Mouse (Mus musculus) neural tube, embryonic 13.5 days (tissue): ENCODE results near the gene Nts. TPM values are rescaled to one million over a fixed set of nuclear protein-coding genes. Genes with fewer than 3 reads are reported as not detected.
A peak's percentile ranks its signal among the peaks of the same experiment; 100 is the strongest.
"Not testable (repeated sequence)": the region's sequence is repeated elsewhere in the genome, so short reads cannot be mapped to it uniquely, and the experiment has no call there.

Experiments
- ATAC-seq: fragments of 200-750 bp; cut with Nextera tagmentation; 2 replicates; pipeline ENCODE4 v1.8.0; 2017; ENCODE audit warnings: low read depth, mild to moderate bottlenecking, moderate TSS enrichment, moderate library complexity
- H3K27ac ChIP-seq: fragments of 300-500 bp; sonication (generic); replicated peaks from 2 replicates; pipeline ENCODE4 v1.5.1; 2015; ENCODE audit warnings: moderate library complexity, mild to moderate bottlenecking, inconsistent platforms
- H3K27me3 ChIP-seq: fragments of 300-500 bp; sonication (generic); 2 replicates; pipeline ENCODE4 v1.6.1; 2015; ENCODE audit warnings: mild to moderate bottlenecking, inconsistent platforms
- H3K36me3 ChIP-seq: fragments of 300-500 bp; sonication (generic); 2 replicates; pipeline ENCODE4 v1.6.1; 2015; ENCODE audit warnings: mild to moderate bottlenecking, inconsistent platforms
- H3K4me1 ChIP-seq: fragments of 300-500 bp; sonication (generic); replicated peaks from 2 replicates; pipeline ENCODE4 v1.6.1; 2015; ENCODE audit warnings: inconsistent platforms
- H3K4me2 ChIP-seq: fragments of 300-500 bp; sonication (generic); 2 replicates; pipeline ENCODE4 v1.6.1; 2015; ENCODE audit warnings: inconsistent platforms, mild to moderate bottlenecking, moderate library complexity
- H3K4me3 ChIP-seq: fragments of 300-500 bp; sonication (generic); 2 replicates; pipeline ENCODE4 v1.5.1; 2015; ENCODE audit warnings: mild to moderate bottlenecking, inconsistent platforms
- H3K9ac ChIP-seq: fragments of 300-500 bp; sonication (generic); 2 replicates; pipeline ENCODE4 v1.6.1; 2015; ENCODE audit warnings: moderate library complexity, mild to moderate bottlenecking, inconsistent platforms
- H3K9me3 ChIP-seq: fragments of 300-500 bp; sonication (generic); 2 replicates; pipeline ENCODE4 v1.6.1; 2016; ENCODE audit warnings: inconsistent platforms
- WGBS: fragments of 180-500 bp; shearing (Covaris S2); methylation state at CpG from one replicate; pipeline ENCODE4 v1.1.7; 2015; 5-methylcytosine and 5-hydroxymethylcytosine counted together
- polyA plus RNA-seq: library from polyadenylated mRNA; unstranded; fragments of >200 nt; fragmentation: Nextera tagmentation; extraction: Ambion mirVana; gene quantifications from 2 replicates; pipeline ENCODE4 v1.2.1, GENCODE M21; 2015

Nts gene
- polyA plus RNA-seq = 4.3 and 4.4 TPM in 2 replicates

- no peak within 1 kb of the TSS for H3K9ac ChIP-seq
- ATAC-seq = no peak
- no peak within 1 kb of the TSS for H3K27ac ChIP-seq
- H3K4me1 ChIP-seq = no peaks in the 10 kb centered on the region
- no peaks in the 10 kb centered on the region for H3K9me3 ChIP-seq
- H3K27me3 ChIP-seq = no peaks in the 10 kb centered on the region
- H3K36me3 ChIP-seq = no peaks in the 10 kb centered on the region
- WGBS = 33% methylated on average over 3 of the region's 3 CpGs
- H3K4me3 ChIP-seq = no peak within 1 kb of the TSS
- no peak within 1 kb of the TSS for H3K4me2 ChIP-seq
Measured at GRCm38 (mm10) chr10:102490386-102490785, at the start of gene Nts. Gene Nts, minus strand, starts transcription at chr10:102490486.

GRCm38 (mm10) chr10:102527901-102528300 lies 37.6 kb upstream of the Nts start:
- Histone ChIP-seq H3K36me3 (no peaks in the 10 kb centered on the region), H3K27me3 (no peaks in the 10 kb centered on the region), H3K4me3 (no peak overlapping the region), H3K27ac (no peak overlapping the region), H3K9me3 (no peaks in the 10 kb centered on the region), H3K4me2 (no peak overlapping the region), H3K9ac (no peak overlapping the region), H3K4me1 (no peaks in the 10 kb centered on the region)
- ATAC-seq = no peak
- WGBS = 81% methylated on average over 3 of the region's 3 CpGs

GRCm38 (mm10) chr10:102514159-102514558 lies 23.9 kb upstream of the Nts start:
- WGBS = 9% methylated on average over 1 of the region's 1 CpGs
- no peak overlapping the region for H3K27ac ChIP-seq
- H3K4me1 ChIP-seq = no peaks in the 10 kb centered on the region
- H3K27me3 ChIP-seq = no peaks in the 10 kb centered on the region
- H3K9ac ChIP-seq = no peak overlapping the region
- no peaks in the 10 kb centered on the region for H3K36me3 ChIP-seq
- no peak for ATAC-seq
- H3K4me2 ChIP-seq = no peak overlapping the region
- no peaks in the 10 kb centered on the region for H3K9me3 ChIP-seq
- no peak overlapping the region for H3K4me3 ChIP-seq

- no peaks in the 10 kb centered on the region for H3K4me1 ChIP-seq
- H3K27ac ChIP-seq = peak within 1 kb of the TSS; percentile 20; the same call in 1 of the 2 replicates
- no peaks in the 10 kb centered on the region for H3K9me3 ChIP-seq
- H3K4me2 ChIP-seq = no peak within 1 kb of the TSS
- no peaks in the 10 kb centered on the region for H3K27me3 ChIP-seq
- WGBS = 11% methylated on average over 5 of the region's 5 CpGs
- no peak within 1 kb of the TSS for H3K4me3 ChIP-seq
- no peak for ATAC-seq
- H3K9ac ChIP-seq = no peak within 1 kb of the TSS
- H3K36me3 ChIP-seq = no peaks in the 10 kb centered on the region
Measured at GRCm38 (mm10) chr10:102511807-102512461, 21.6 kb upstream of the Nts start, which contains the start of gene Rassf9. Gene Rassf9, plus strand, starts transcription at chr10:102512222.

GRCm38 (mm10) chr10:102511461-102511806 lies 21.1 kb upstream of the Nts start:
- H3K27ac ChIP-seq = no peak overlapping the region
- no peak overlapping the region for H3K4me2 ChIP-seq
- 41% methylated on average over 3 of the region's 3 CpGs for WGBS
- H3K9me3 ChIP-seq = no peaks in the 10 kb centered on the region
- no peaks in the 10 kb centered on the region for H3K27me3 ChIP-seq
- H3K36me3 ChIP-seq = no peaks in the 10 kb centered on the region
- H3K4me3 ChIP-seq = no peak overlapping the region
- no peaks in the 10 kb centered on the region for H3K4me1 ChIP-seq
- ATAC-seq = no peak
- H3K9ac ChIP-seq = no peak overlapping the region

GRCm38 (mm10) chr10:102507386-102507785 lies 17.1 kb upstream of the Nts start:
- no peaks in the 10 kb centered on the region for H3K27me3 ChIP-seq
- no peaks in the 10 kb centered on the region for H3K9me3 ChIP-seq
- WGBS = 68% methylated on average over 4 of the region's 4 CpGs
- H3K9ac ChIP-seq = no peak overlapping the region
- no peak for ATAC-seq
- H3K4me2 ChIP-seq = no peak overlapping the region
- no peak overlapping the region for H3K27ac ChIP-seq
- no peaks in the 10 kb centered on the region for H3K4me1 ChIP-seq
- H3K4me3 ChIP-seq = no peak overlapping the region
- no peaks in the 10 kb centered on the region for H3K36me3 ChIP-seq

- Histone ChIP-seq H3K9ac (no peak overlapping the region), H3K36me3 (no peaks in the 10 kb centered on the region), H3K4me1 (no peaks in the 10 kb centered on the region), H3K27me3 (no peaks in the 10 kb centered on the region), H3K4me2 (no peak overlapping the region), H3K4me3 (no peak overlapping the region), H3K27ac (no peak overlapping the region), H3K9me3 (no peaks in the 10 kb centered on the region)
- ATAC-seq = no peak
- WGBS = 29% methylated on average over 4 of the region's 4 CpGs
Measured at GRCm38 (mm10) chr10:102498754-102499153, 8.5 kb upstream of the Nts start.

- Histone ChIP-seq H3K4me2 (no peak overlapping the region), H3K9ac (no peak overlapping the region), H3K4me1 (no peaks in the 10 kb centered on the region), H3K27ac (no peak overlapping the region), H3K27me3 (no peaks in the 10 kb centered on the region), H3K36me3 (no peaks in the 10 kb centered on the region), H3K4me3 (no peak overlapping the region), H3K9me3 (no peaks in the 10 kb centered on the region)
- no peak for ATAC-seq
- WGBS = 15% methylated on average over 3 of the region's 3 CpGs
Measured at GRCm38 (mm10) chr10:102491792-102492191, 1.5 kb upstream of the Nts start.

GRCm38 (mm10) chr10:102469412-102469811 lies 20.9 kb downstream of the Nts start:
- no peaks in the 10 kb centered on the region for H3K36me3 ChIP-seq
- ATAC-seq = no peak
- H3K9me3 ChIP-seq = no peaks in the 10 kb centered on the region
- H3K27ac ChIP-seq = no peak overlapping the region
- no peak overlapping the region for H3K9ac ChIP-seq
- no peaks in the 10 kb centered on the region for H3K27me3 ChIP-seq
- no peaks in the 10 kb centered on the region for H3K4me1 ChIP-seq
- no peak overlapping the region for H3K4me3 ChIP-seq
- H3K4me2 ChIP-seq = no peak overlapping the region
- 88% methylated on average over 2 of the region's 2 CpGs for WGBS

GRCm38 (mm10) chr10:102451756-102452155 lies 38.5 kb downstream of the Nts start:
- ATAC-seq = no peak
- H3K9ac ChIP-seq = no peak overlapping the region
- no peaks in the 10 kb centered on the region for H3K4me1 ChIP-seq
- no peaks in the 10 kb centered on the region for H3K27me3 ChIP-seq
- H3K9me3 ChIP-seq = no peaks in the 10 kb centered on the region
- no peak overlapping the region for H3K4me2 ChIP-seq
- no peak overlapping the region for H3K27ac ChIP-seq
- H3K4me3 ChIP-seq = no peak overlapping the region
- WGBS = 10% methylated on average over 7 of the region's 7 CpGs
- H3K36me3 ChIP-seq = no peaks in the 10 kb centered on the region

- H3K36me3 ChIP-seq = no peaks in the 10 kb centered on the region
- 7% methylated on average over 7 of the region's 7 CpGs for WGBS
- no peaks in the 10 kb centered on the region for H3K4me1 ChIP-seq
- ATAC-seq = no peak
- no peak overlapping the region for H3K27ac ChIP-seq
- H3K9me3 ChIP-seq = no peaks in the 10 kb centered on the region
- H3K9ac ChIP-seq = no peak overlapping the region
- H3K4me3 ChIP-seq = no peak overlapping the region
- H3K4me2 ChIP-seq = no peak overlapping the region
- no peaks in the 10 kb centered on the region for H3K27me3 ChIP-seq
Measured at GRCm38 (mm10) chr10:102449449-102449848, 40.8 kb downstream of the Nts start.

GRCm38 (mm10) chr10:102444912-102445556 lies 45.3 kb downstream of the Nts start:
- Histone ChIP-seq H3K27ac (no peak overlapping the region), H3K9me3 (no peaks in the 10 kb centered on the region), H3K27me3 (no peaks in the 10 kb centered on the region), H3K9ac (no peak overlapping the region), H3K4me3 (no peak overlapping the region), H3K4me2 (no peak overlapping the region), H3K4me1 (no peaks in the 10 kb centered on the region), H3K36me3 (no peaks in the 10 kb centered on the region)
- ATAC-seq = no peak
- 28% methylated on average over 2 of the region's 2 CpGs for WGBS

GRCm38 (mm10) chr10:102435467-102435866 lies 54.8 kb downstream of the Nts start:
- not testable (repeated sequence) for H3K36me3 ChIP-seq, H3K27ac ChIP-seq, H3K9me3 ChIP-seq, H3K4me1 ChIP-seq, H3K27me3 ChIP-seq, H3K9ac ChIP-seq, H3K4me3 ChIP-seq
- H3K4me2 ChIP-seq = peak overlapping the region; percentile 30; the same call in 1 of the 2 replicates
- WGBS = 52% methylated on average over 6 of the region's 6 CpGs
- peak; percentile 15; the same call in 1 of the 2 replicates for ATAC-seq
